Mouse (Mus musculus) liver, adult 2 months (tissue): ENCODE results near the gene Gm20388.

Experiments
- CTCF ChIP-seq: fragments of 200-500 bp; IDR thresholded peaks from 2 replicates; pipeline ENCODE4 v1.5.1; 2011; ENCODE audit warnings: low read depth, low read length, control low read depth
- POLR2A ChIP-seq: fragments of 200-500 bp; IDR thresholded peaks from 2 replicates; pipeline ENCODE4 v1.6.1; 2011; ENCODE audit warnings: low read length, control low read depth; ENCODE audit not compliant: insufficient read depth; ENCODE audit errors: extremely low read depth

DNA sequence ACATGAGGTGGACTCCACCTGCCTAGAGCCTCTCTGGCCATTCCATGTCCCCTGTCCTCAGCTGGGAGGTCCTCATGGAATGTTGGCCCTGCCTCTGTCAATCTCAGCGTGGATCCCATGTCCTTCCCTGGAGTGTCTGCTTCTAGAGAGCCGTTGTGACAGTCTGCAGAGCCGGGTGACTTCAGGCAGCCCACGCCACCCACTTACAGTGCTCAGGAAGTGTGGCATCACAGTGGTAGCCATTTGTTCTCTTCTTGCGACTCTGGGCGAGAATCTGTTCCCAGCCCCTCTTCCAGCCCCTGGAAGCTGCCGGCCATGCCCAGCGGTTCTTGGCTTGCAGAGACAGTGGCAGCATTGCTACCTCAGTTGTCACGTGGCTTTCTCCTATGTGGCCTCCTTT is 509.0 kb downstream of the Gm20388 start:
- TF ChIP-seq CTCF (no peak), POLR2A (no peak)
